Mouse (Mus musculus) intestine, embryonic 14.5 days (tissue): ENCODE results near the gene Galnt6. TPM values are rescaled to one million over a fixed set of nuclear protein-coding genes. Genes with fewer than 3 reads are reported as not detected.

Experiments
- ATAC-seq: fragments of 200-750 bp; cut with Nextera tagmentation; replicated peaks from 2 replicates; pipeline ENCODE4 v1.8.0; 2017; ENCODE audit warnings: low read depth, moderate number of reproducible peaks, moderate TSS enrichment, moderate library complexity; ENCODE audit not compliant: low FRiP score, low TSS enrichment
- DNase-seq: peaks from one replicate; pipeline ENCODE4 v3.0.0-alpha.2; 2018; ENCODE audit warnings: low spot score
- H3K27ac ChIP-seq: fragments of 300-500 bp; sonication (generic); 2 replicates; pipeline ENCODE4 v1.5.1; 2014; ENCODE audit warnings: low read depth, mild to moderate bottlenecking, control low read depth
- H3K27me3 ChIP-seq: fragments of 300-500 bp; sonication (generic); replicated peaks from 2 replicates; pipeline ENCODE4 v1.6.1; 2014; ENCODE audit warnings: low read length, control low read depth; ENCODE audit not compliant: control insufficient read depth, insufficient read depth
- H3K36me3 ChIP-seq: fragments of 300-500 bp; sonication (generic); 2 replicates; pipeline ENCODE4 v1.6.1; 2014; ENCODE audit warnings: low read length, control low read depth; ENCODE audit not compliant: control insufficient read depth, insufficient read depth
- H3K4me1 ChIP-seq: fragments of 300-500 bp; sonication (generic); replicated peaks from 2 replicates; pipeline ENCODE4 v1.6.1; 2014; ENCODE audit warnings: low read length, control low read depth, mixed read lengths; ENCODE audit not compliant: control insufficient read depth, insufficient read depth
- H3K4me2 ChIP-seq: fragments of 300-500 bp; sonication (generic); 2 replicates; pipeline ENCODE4 v1.6.1; 2014; ENCODE audit warnings: low read length
- H3K4me3 ChIP-seq: fragments of 300-500 bp; sonication (generic); 2 replicates; pipeline ENCODE4 v1.5.1; 2014; ENCODE audit warnings: low read depth, low read length, control low read depth, mixed read lengths
- H3K9ac ChIP-seq: fragments of 300-500 bp; sonication (generic); 2 replicates; pipeline ENCODE4 v1.6.1; 2014; ENCODE audit warnings: mild to moderate bottlenecking, low read length
- H3K9me3 ChIP-seq: fragments of 300-500 bp; sonication (generic); 2 replicates; pipeline ENCODE4 v1.6.1; 2016; ENCODE audit warnings: low read length, control low read depth; ENCODE audit not compliant: control insufficient read depth
- WGBS: fragments of 180-500 bp; shearing (Covaris S2); extraction: QIAGEN DNeasy Blood & Tissue Kit; methylation state at CpG from one replicate; pipeline ENCODE4 v1.1.7; 2014; 5-methylcytosine and 5-hydroxymethylcytosine counted together
- polyA plus RNA-seq: library from polyadenylated mRNA; unstranded; fragments of >200 nt; fragmentation: Nextera tagmentation; extraction: Ambion mirVana; gene quantifications from 2 replicates; pipeline ENCODE4 v1.2.1, GENCODE M21; 2014

The Galnt6 gene
- polyA plus RNA-seq, 1 experiment from 2014 or later, result 1.4 TPM

DNA sequence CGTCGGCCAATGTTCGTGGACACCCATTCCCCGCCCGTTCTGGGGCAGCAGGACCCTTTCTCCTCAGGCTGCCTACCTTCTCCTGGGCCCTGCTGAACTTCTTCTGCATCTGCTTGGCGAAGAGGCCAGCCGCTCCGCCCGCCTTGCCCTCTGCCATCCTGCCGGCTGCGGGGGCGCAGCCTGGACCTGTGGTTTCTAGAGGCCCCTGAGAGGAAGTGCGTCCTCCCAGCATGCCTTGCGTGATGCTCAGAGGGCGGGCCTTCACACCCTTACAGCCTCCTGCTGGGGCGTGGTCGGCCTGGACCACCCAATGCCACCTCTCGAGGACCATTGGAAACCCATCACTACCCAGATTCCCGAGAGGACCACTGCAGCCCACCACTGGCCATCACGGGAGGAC, 59.8 kb downstream of the Galnt6 start, which contains the start of gene Bin2:
Bin2 (minus strand) TSS at position 217 of the 400 bp plus-strand sequence.
- no peak for DNase-seq
- Histone ChIP-seq H3K9me3 (no peaks in the 10 kb centered on the region), H3K27me3 (no peaks in the 10 kb centered on the region), H3K4me3 (no peak within 1 kb of the TSS), H3K9ac (no peak within 1 kb of the TSS), H3K4me2 (no peak within 1 kb of the TSS), H3K27ac (no peak within 1 kb of the TSS), H3K4me1 (peaks cover 25% of the 10 kb centered on the region), H3K36me3 (no peaks in the 10 kb centered on the region)
- ATAC-seq, result no peak
- 91% methylated on average over 20 of the region's 20 CpGs for WGBS

DNA sequence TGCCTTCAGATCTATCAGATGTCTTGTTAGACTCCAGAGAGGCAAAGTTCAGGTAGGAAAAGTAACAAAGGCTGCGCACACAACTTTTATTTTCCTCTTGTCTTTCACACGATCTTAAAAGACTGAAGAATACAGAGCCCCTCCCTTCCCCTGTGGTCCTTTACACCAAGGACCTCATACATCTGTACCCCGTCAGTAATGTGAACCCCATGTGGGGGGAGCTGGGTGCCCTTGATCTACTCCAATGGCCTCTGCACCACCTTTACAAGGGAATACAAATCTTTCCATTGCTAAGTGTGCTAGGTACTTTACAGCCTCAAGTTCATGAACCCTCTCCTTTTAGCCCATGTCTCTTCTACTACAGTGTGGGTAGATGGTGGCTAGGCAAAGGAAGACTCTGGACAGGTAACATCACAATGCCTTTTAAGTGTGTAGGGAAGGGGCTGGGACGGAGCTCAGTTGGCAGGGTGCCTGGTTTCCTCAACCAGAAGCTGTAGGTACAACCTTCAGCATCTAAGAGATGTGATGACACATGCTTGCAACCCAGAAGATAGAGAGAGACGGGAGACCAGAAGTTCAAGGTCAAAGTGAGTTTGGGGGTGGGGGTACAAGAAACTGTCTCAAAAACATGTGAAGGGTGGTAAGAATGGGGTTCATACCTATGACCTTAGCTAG, 61.2 kb downstream of the Galnt6 start:
- WGBS, result 78% methylated on average over 5 of the region's 5 CpGs
- H3K9me3 ChIP-seq, result no peaks in the 10 kb centered on the region
- no peak overlapping the region for H3K4me3 ChIP-seq
- no peak overlapping the region for H3K4me2 ChIP-seq
- peaks cover 22% of the 10 kb centered on the region for H3K4me1 ChIP-seq
- no peak overlapping the region for H3K9ac ChIP-seq
- no peaks in the 10 kb centered on the region for H3K27me3 ChIP-seq
- DNase-seq (no peak), ATAC-seq (no peak)
- no peaks in the 10 kb centered on the region for H3K36me3 ChIP-seq
- no peak overlapping the region for H3K27ac ChIP-seq

DNA sequence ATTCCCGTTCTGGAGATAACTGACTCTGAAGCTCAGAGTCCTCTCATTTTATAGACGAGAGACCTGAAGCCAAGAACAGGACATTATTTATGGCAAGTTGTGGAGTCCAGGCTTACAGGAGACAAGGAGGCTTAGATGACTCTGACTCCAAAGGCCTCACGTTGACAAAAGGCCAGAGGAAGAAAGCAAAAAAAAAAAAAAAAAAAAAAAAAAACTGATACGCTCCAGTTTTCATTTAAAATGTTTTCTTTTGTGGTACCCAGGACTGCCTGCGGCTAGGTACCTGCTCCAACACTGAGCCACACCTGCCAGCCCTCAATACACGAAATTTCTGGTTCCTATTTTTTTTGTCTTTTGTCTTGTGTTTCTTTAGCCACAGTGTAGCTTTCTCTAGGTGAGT, 61.8 kb downstream of the Galnt6 start:
- no peak overlapping the region for H3K9ac ChIP-seq
- H3K4me2 ChIP-seq, result no peak overlapping the region
- no peak for ATAC-seq
- H3K4me3 ChIP-seq, result no peak overlapping the region
- peak overlapping the region; percentile 57; the same call in 1 of the 2 replicates for H3K27ac ChIP-seq
- H3K9me3 ChIP-seq, result no peaks in the 10 kb centered on the region
- H3K36me3 ChIP-seq, result no peaks in the 10 kb centered on the region
- H3K4me1 ChIP-seq, result peaks cover 22% of the 10 kb centered on the region
- DNase-seq, result no peak
- no peaks in the 10 kb centered on the region for H3K27me3 ChIP-seq
- WGBS, result 62% methylated on average over 6 of the region's 6 CpGs

DNA sequence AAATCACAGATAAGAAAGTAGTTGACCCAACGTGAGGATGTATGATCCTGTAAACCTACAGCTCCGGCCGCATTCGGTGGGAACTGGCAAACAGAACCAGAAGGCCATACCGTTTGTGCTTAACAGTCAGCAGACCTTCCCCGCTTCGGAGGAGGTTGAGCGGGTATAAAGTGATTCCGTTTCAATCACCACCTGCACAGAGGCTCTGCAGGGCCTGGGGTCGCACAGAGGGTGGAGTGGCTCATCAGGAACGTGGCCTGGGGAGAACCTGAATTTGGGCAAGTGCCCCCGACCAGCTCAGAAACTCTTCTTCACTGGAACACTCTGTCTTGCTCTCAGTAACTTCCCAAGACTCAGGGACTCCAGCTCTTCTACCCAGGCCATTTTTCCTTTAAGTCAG, 62.3 kb downstream of the Galnt6 start:
- ATAC-seq (no peak), DNase-seq (no peak)
- H3K9me3 ChIP-seq, result no peaks in the 10 kb centered on the region
- 21% methylated on average over 12 of the region's 12 CpGs for WGBS
- H3K4me2 ChIP-seq, result no peak overlapping the region
- no peaks in the 10 kb centered on the region for H3K27me3 ChIP-seq
- no peak overlapping the region for H3K4me3 ChIP-seq
- H3K36me3 ChIP-seq, result no peaks in the 10 kb centered on the region
- H3K27ac ChIP-seq, result peak overlapping the region; percentile 57
- peaks cover 22% of the 10 kb centered on the region for H3K4me1 ChIP-seq
- no peak overlapping the region for H3K9ac ChIP-seq

DNA sequence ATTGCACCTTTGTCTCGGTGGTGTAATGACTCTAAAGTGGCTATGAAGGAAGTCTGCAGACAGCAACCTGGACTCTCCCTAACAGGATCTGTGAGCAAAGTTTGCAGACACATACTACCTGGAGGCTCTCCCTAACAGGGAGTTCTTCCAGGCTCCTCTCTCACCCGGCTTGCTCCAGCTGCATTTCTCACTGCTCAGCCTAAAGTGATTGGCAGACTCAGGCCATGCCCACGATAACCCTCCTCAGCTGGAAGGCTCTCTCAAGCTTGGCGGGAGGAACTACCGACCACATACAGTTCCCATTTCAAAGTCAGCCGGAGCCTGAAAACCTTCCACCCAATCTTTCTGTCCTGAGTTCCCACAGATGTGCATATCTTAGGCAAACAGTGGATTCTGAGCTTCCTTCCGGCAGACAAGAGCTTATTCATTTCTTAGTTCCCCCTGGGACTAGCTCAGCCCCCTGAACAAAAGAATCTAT, 62.9 kb downstream of the Galnt6 start:
- Histone ChIP-seq H3K4me1 (peaks cover 22% of the 10 kb centered on the region), H3K36me3 (no peaks in the 10 kb centered on the region), H3K27ac (peak overlapping the region; percentile 57), H3K4me2 (no peak overlapping the region), H3K9me3 (no peaks in the 10 kb centered on the region), H3K27me3 (no peaks in the 10 kb centered on the region), H3K9ac (no peak overlapping the region), H3K4me3 (no peak overlapping the region)
- 7% methylated on average over 7 of the region's 7 CpGs for WGBS
- DNase-seq, result peak; percentile 67
- ATAC-seq, result peak; percentile 34; the same call in 1 of the 2 replicates

DNA sequence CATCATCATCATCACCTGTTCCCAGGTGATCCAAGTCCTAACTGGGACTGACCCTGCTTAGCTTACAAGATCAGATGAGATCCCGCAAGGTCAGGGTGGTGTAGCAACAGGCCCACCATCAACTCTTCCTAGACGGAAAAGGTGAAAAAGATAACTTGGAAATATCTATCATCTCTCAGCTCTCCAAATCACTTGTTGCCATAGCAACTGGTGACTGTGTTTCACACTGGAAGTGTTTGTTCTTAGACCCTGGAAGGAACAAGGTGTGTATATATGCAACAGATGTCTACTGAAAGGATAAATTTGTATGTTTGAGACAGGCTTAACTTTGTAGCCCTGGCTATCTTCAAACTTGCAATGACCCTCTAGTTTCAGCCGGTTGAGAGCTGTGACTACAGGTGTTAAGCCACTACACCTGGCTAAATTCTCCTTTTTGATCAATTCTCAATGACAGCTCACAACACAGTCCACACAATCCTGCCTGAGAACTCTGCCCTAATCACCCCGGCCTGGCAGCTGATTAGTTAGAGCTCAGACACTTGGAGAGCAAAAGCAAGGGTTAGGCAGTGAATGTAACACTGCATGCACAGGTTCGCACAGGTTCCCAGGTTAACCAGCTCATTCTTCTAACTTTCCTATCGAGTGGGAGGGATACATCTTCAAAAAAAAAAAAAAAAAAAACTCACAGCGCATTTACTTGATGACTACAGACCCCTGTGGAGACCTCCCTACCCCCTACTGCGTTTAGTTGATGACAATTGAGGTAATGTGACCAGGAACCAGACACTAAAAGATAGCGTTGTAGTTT, 63.6 kb downstream of the Galnt6 start:
- 27% methylated on average over 9 of the region's 9 CpGs for WGBS
- Histone ChIP-seq H3K27me3 (no peaks in the 10 kb centered on the region), H3K4me1 (peaks cover 22% of the 10 kb centered on the region), H3K36me3 (no peaks in the 10 kb centered on the region), H3K4me2 (no peak overlapping the region), H3K9me3 (no peaks in the 10 kb centered on the region), H3K9ac (no peak overlapping the region), H3K4me3 (no peak overlapping the region), H3K27ac (peak overlapping the region; percentile 57; the same call in 1 of the 2 replicates)
- ATAC-seq, result peak; percentile 31; the same call in 1 of the 2 replicates
- DNase-seq, result no peak

DNA sequence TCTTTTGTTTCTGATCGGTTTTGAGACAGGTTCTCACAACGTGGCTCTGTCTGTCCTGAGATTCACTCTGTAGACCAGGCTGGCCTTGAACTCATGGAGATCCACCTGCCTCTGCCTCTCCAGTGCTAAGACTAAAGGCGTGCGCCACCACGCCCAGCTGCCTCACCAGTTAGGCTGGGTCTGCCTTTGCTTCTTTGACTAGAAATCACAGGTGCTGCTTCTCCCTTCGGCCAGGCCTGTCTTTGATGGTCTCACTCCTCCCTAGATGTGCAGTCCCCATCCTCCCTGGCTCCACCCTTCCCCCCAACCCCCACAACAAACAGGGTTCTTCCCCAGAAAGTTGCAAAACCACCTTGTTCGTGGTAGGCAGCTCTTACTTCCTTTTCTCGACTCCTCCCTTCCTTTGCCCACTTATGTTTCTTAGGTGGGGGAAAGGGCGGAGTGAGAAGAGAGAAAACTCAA, 64.3 kb downstream of the Galnt6 start:
- ATAC-seq, result no peak
- H3K9ac ChIP-seq, result no peak overlapping the region

DNA sequence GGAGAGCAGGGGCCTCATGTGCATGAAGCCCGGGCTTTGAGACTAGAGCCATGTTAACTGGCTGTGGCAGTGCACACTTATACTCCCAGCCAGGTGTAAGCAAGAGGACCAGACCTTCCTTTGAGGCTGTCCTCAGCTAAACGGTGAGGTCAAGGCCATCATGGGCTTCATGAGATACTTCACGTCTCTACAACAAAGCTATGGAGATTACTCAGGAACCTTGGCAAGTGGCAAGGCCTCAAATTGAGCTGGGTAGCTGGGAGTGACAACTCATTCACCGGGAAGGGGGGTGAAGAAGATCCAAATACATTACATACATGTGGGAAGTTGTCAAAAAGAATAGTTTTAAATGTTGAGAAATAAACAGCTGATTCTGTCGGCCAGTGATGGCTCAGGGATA, 68.4 kb downstream of the Galnt6 start:
- Histone ChIP-seq H3K4me3 (no peak overlapping the region), H3K4me1 (no peaks in the 10 kb centered on the region), H3K9me3 (no peaks in the 10 kb centered on the region), H3K9ac (no peak overlapping the region), H3K27me3 (no peaks in the 10 kb centered on the region), H3K4me2 (no peak overlapping the region), H3K36me3 (no peaks in the 10 kb centered on the region), H3K27ac (no peak overlapping the region)
- DNase-seq (no peak), ATAC-seq (no peak)
- WGBS, result 87% methylated on average over 5 of the region's 5 CpGs

More for the DNA sequence above, 64.3 kb downstream of the Galnt6 start:
- Histone ChIP-seq H3K27ac (no peak overlapping the region), H3K4me1 (peaks cover 22% of the 10 kb centered on the region), H3K4me3 (no peak overlapping the region), H3K36me3 (no peaks in the 10 kb centered on the region), H3K4me2 (no peak overlapping the region), H3K27me3 (no peaks in the 10 kb centered on the region), H3K9me3 (no peaks in the 10 kb centered on the region)
- WGBS, result 71% methylated on average over 9 of the region's 9 CpGs
- DNase-seq, result no peak
